Mouse (Mus musculus) small intestine, adult 2 months (tissue): Measurements from ENCODE around the gene BC049352. TPM values are rescaled to one million over a fixed set of nuclear protein-coding genes. Genes with fewer than 3 reads are reported as not detected.

Experiments used
- H3K27ac ChIP-seq: fragments of 200-500 bp; 2 replicates; pipeline ENCODE4 v1.5.1; 2012; ENCODE audit warnings: low read depth, low read length, control low read depth, inconsistent platforms; ENCODE audit not compliant: insufficient read depth
- H3K27me3 ChIP-seq: fragments of 200-500 bp; 2 replicates; pipeline ENCODE4 v1.6.1; 2012; ENCODE audit warnings: mild to moderate bottlenecking, moderate library complexity, low read length, inconsistent platforms; ENCODE audit not compliant: control insufficient read depth, insufficient read depth
- H3K36me3 ChIP-seq: fragments of 200-500 bp; 2 replicates; pipeline ENCODE4 v1.6.1; 2012; ENCODE audit warnings: mild to moderate bottlenecking, low read length, control low read depth, inconsistent platforms; ENCODE audit not compliant: control insufficient read depth, insufficient read depth
- H3K4me1 ChIP-seq: fragments of 200-500 bp; 2 replicates; pipeline ENCODE4 v1.6.1; 2012; ENCODE audit warnings: low read length, inconsistent platforms, mixed read lengths; ENCODE audit not compliant: control insufficient read depth, insufficient read depth, insufficient read length
- H3K4me3 ChIP-seq: fragments of 200-500 bp; 2 replicates; pipeline ENCODE4 v1.5.1; 2012; ENCODE audit warnings: low read depth, mild to moderate bottlenecking, control low read depth, inconsistent platforms, low read length, moderate library complexity
- CTCF ChIP-seq: fragments of 200-500 bp; IDR thresholded peaks from 2 replicates; pipeline ENCODE4 v1.5.1; 2012; ENCODE audit warnings: low read depth, mild to moderate bottlenecking, control low read depth, inconsistent platforms, low read length, moderate library complexity, mixed read lengths; ENCODE audit not compliant: insufficient replicate concordance, insufficient read length; ENCODE audit errors: extremely low read depth
- POLR2A ChIP-seq: fragments of 200-500 bp; IDR thresholded peaks from 2 replicates; pipeline ENCODE4 v1.6.1; 2012; ENCODE audit warnings: low read depth, mild to moderate bottlenecking, control low read depth, inconsistent platforms, low read length, moderate library complexity
- WGBS: fragments of 180-500 bp; shearing (Covaris S2); methylation state at CpG from one replicate; pipeline ENCODE4 v1.1.7; 2018; 5-methylcytosine and 5-hydroxymethylcytosine counted together
- polyA plus RNA-seq: library from polyadenylated mRNA; depleted of rRNA; stranded (reverse); fragments of >200 nt; gene quantifications from 2 replicates; pipeline ENCODE4 v1.2.3, GENCODE M21; 2012

The BC049352 gene
- polyA plus RNA-seq, 1 experiment: 0.10 TPM

DNA sequence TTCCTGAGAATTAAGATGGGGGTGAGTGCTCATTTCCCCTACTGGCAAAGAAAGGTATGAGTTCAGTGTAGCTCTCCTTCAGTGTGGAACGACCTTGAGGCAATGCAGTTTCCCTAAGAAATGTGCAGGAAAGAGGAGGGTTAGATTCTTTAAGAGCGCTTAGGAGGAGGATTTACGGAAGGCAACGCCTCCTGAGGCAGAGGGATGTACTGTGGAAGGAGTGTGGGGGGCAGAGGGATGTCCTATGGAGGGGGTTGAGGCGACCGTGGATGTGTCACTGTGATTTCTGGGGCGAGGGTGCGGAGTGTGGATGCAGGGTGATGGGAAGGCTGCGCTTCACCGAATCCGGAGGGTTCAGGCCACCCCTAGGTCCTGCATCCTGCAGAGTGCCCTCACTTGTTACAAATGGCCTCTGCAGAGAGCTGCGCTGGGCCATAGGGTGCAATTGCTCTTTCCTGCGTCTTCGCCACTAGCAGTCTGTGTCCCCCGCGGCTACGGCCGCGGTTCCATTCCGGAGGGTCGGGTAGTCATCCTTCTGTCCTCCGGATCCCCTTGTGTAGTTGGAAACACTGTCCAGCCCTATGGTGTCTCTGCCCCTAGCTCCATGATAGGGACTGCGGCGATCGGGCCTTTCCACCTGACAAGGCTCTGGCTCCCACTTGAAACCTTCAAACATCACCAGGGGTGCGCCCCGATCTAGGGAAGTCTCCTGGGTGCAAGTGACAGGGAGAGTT is 36.1 kb upstream of the BC049352 start:
- WGBS: 9% methylated on average over 27 of the region's 27 CpGs
- no peak overlapping the region for H3K27ac ChIP-seq
- TF ChIP-seq POLR2A: 0 out of 2 replicates have a peak, but pooled peaks have one; percentile 12
- no peak for TF ChIP-seq CTCF
- no peaks in the 10 kb centered on the region for H3K4me1 ChIP-seq
- H3K36me3 ChIP-seq: no peaks in the 10 kb centered on the region
- H3K27me3 ChIP-seq: peaks cover 6% of the 10 kb centered on the region; the same call in 1 of the 2 replicates
- peak overlapping the region; percentile 50 for H3K4me3 ChIP-seq

DNA sequence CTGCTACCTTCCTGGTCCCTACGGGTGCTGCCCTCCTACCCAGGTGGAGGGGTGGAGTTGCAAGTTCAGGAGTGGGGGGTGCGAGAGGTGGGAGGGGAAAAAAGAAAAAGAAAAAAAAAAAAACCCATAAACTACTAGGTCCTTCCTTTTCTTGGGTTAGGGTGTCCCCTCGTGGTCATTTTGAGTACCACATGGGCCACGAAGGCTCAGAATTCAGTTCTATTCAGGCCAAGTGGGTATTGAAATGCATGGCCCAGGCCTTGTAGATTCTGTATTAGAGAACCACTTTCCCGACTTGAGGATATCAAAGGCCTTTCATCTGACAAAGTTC is 35.6 kb upstream of the BC049352 start:
- Histone ChIP-seq H3K27ac (no peak overlapping the region), H3K4me1 (no peaks in the 10 kb centered on the region), H3K36me3 (no peaks in the 10 kb centered on the region), H3K27me3 (peaks cover 6% of the 10 kb centered on the region; the same call in 1 of the 2 replicates), H3K4me3 (peak overlapping the region; percentile 50)
- TF ChIP-seq POLR2A (no peak), CTCF (peak; percentile 63; the same call in 1 of the 2 replicates)
- WGBS: 2% methylated on average over 5 of the region's 5 CpGs

DNA sequence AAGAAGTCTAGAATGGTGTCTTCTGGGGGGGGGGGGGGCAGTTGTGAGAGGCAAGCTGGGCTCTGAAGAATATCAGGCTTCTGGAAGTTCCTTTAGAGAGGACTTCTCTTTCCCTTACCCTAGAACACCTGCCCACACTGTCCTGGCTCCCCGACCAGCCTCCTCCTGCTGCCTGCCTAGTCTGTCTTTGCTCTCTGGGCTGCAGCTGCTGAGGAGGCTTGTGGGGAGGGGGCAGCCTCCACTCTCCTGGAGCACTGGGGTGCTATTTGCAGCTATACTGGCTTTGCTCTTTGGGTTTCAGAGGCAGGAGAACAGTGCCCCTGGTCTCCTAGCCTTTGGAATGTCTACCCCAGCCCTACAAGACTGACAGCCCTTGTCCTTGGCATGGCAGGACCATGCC is 30.9 kb upstream of the BC049352 start:
- 68% methylated on average over 1 of the region's 1 CpGs for WGBS
- Histone ChIP-seq H3K4me1 (no peaks in the 10 kb centered on the region), H3K27ac (no peak overlapping the region), H3K4me3 (no peak overlapping the region), H3K27me3 (peaks cover under 1% of the 10 kb centered on the region; the same call in 1 of the 2 replicates), H3K36me3 (no peaks in the 10 kb centered on the region)
- TF ChIP-seq CTCF (no peak), POLR2A (no peak)

DNA sequence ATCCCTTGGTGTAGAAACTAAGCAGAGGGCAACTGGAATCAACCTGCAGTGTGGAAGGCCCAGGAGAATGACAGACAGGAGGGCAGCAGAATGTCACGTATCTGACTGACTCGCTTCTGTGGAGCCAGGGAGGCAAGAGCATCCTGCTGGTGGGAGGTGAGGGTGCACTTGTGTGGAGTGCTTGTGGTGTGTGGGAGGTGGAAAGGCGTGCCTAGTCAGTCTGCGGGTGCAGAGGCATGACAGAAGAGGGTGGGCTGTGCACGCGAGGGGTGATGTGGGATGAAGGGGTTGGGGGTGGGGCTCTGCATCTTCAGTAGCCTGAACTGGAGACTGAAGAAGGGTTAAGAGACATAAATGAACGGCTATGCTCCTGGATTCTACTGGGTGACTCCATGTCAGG is 28.4 kb upstream of the BC049352 start:
- WGBS: 72% methylated on average over 7 of the region's 7 CpGs
- no peak for TF ChIP-seq POLR2A
- no peak for TF ChIP-seq CTCF
- H3K4me3 ChIP-seq: no peak overlapping the region
- no peaks in the 10 kb centered on the region for H3K4me1 ChIP-seq
- H3K27ac ChIP-seq: no peak overlapping the region
- no peaks in the 10 kb centered on the region for H3K36me3 ChIP-seq
- H3K27me3 ChIP-seq: no peaks in the 10 kb centered on the region

DNA sequence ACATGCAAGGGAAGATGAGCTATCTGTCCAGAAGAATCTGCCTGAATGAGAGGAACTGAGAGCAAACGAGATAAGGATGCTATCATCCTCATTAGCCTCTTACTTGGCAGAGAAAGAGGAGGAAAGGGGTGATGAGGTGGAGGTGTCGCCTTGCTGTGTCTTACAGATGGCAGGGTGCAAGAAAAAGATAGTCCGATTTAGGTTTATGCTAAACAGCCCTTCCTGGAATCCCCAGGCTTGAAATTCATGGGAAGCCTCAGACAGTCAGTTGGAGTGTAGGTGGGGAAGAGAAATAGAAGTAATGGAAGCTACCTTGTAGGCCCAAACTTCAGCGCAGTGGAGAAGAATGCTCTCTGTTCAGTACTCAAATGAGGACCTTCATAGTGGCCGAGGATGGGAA is 13.9 kb upstream of the BC049352 start:
- Histone ChIP-seq H3K4me3 (no peak overlapping the region), H3K4me1 (no peaks in the 10 kb centered on the region), H3K27ac (no peak overlapping the region), H3K27me3 (no peaks in the 10 kb centered on the region), H3K36me3 (peaks cover 9% of the 10 kb centered on the region)
- WGBS: 73% methylated on average over 5 of the region's 5 CpGs
- TF ChIP-seq POLR2A (no peak), CTCF (no peak)

DNA sequence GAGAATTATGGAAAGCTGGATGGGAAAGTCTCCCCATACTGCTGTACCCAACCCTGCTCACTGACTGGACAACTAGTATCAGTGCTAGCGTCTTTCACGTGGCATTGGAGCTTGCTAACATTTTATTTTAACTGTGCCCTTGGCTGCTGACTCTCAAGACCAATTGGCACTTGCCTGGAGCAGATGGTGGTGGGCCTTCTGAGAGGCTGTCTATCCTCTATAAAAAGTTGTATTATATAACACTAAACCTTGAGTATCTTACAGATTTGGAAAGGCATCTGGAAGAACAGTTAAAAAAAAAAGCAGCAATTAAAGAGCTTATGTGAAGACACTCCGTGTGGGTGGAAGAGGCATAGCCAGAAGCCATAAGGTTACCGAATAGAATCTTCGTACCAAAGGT is 11.7 kb upstream of the BC049352 start:
- peaks cover 24% of the 10 kb centered on the region for H3K36me3 ChIP-seq
- no peaks in the 10 kb centered on the region for H3K4me1 ChIP-seq
- H3K4me3 ChIP-seq: no peak overlapping the region
- H3K27ac ChIP-seq: no peak overlapping the region
- TF ChIP-seq CTCF (no peak), POLR2A (no peak)
- WGBS: 66% methylated on average over 5 of the region's 5 CpGs
- H3K27me3 ChIP-seq: no peaks in the 10 kb centered on the region

DNA sequence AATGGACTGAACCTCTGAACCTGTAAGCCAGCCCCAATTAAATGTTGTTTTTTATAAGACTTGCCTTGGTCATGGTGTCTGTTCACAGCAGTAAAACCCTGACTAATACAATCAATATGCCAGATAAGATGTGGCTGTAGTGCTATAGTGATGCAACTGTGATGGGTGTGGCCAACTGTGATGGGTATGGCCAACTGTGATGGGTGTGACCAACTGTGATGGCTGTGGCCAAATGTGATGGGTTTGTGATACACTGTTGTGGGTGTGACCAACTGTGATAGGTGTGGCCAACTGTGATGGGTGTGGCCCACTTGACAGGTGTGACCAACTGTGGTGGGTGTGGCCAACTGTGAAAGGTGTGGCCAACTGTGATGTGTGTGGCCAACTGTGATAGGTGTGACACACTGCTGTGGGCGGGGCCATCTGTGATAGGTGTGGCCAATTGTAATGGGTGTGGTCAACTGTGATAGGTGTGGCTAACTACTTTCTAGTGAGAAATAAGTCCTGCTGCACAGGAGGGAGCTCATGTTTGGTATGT is 10.7 kb upstream of the BC049352 start:
- no peaks in the 10 kb centered on the region for H3K27me3 ChIP-seq
- 92% methylated on average over 1 of the region's 1 CpGs for WGBS
- no peaks in the 10 kb centered on the region for H3K4me1 ChIP-seq
- no peak overlapping the region for H3K4me3 ChIP-seq
- peaks cover 29% of the 10 kb centered on the region for H3K36me3 ChIP-seq
- TF ChIP-seq POLR2A: no peak
- TF ChIP-seq CTCF: no peak
- H3K27ac ChIP-seq: no peak overlapping the region
